ENCODE assay signal across 18 mouse cellular contexts in the genomic region with DNA sequence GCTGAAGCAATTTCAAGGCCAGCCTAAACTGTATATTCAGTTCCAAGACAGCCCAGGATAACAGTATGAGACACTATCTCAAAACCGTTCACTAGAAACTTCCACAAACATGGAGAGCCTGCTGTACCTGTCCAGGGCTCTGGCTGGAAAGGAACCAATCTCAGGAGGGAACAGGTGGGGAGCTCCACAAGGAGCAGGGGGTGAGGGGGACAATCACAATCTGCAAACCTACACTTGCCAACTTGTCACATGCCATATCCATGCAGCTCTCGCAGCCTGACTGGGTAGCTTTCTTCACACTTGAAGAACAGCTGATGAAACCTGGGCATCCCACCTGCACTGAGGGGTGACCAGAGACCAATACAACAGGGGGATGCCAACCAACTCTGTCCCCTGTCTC. TPM values are rescaled to one million over a fixed set of nuclear protein-coding genes. Genes with fewer than 3 reads are reported as not detected.
DNase-seq lines count a peak whose midpoint lies in the region; ATAC-seq lines count a peak whose summit lies in the region.
"Had no signal": no experiment of that assay in that cellular context is flagged by ENCODE, and none has a peak within 500 bp of the region (broad histone marks: within the 10 kb centered on the region; RNA-seq: fewer than 3 reads in every experiment).

No protein-coding gene starts in this region.

- no peaks in the 10 kb centered on the region for H3K27me3 ChIP-seq in forebrain, embryonic 10.5 days (ENCODE audit: poor library complexity, severe bottlenecking)
- H3K27me3 ChIP-seq: embryonic facial prominence, embryonic 12.5 days; forebrain, embryonic 12.5 days; heart, embryonic 15.5 days; intestine, embryonic 15.5 days had no signal

- peak; percentile 69 for DNase-seq in brain, adult 2 months (ENCODE audit: low read depth, low spot score)
- peak; percentile 24 for DNase-seq in cerebellum, adult 11 months
- DNase-seq in cerebellum, adult 8-10 months: peak; percentile 21
- peak; percentile 24 to 49 for DNase-seq in cerebellum, postnatal 14 days
- no peak for DNase-seq in forebrain, embryonic 10.5 days (ENCODE audit: extremely low spot score, low spot score)
- no peak for DNase-seq in lung, postnatal 14 days
- DNase-seq: adrenal gland, adult 8-10 months; gastrocnemius, postnatal 10 days; heart, adult 2 months; kidney, adult 8-10 months had no signal

- 90% methylated on average over 2 of the region's 2 CpGs for WGBS in forebrain, embryonic 10.5 days

- H3K4me3 ChIP-seq in forebrain, embryonic 10.5 days: no peak overlapping the region
- H3K4me3 ChIP-seq: embryonic facial prominence, embryonic 12.5 days; forebrain, embryonic 12.5 days; heart, adult 2 months; heart, embryonic 15.5 days; hindbrain, embryonic 10.5 days; intestine, embryonic 15.5 days had no signal

- peaks cover 73% of the 10 kb centered on the region for H3K36me3 ChIP-seq in forebrain, embryonic 10.5 days (replicated peaks)
- H3K36me3 ChIP-seq: intestine, embryonic 15.5 days had no signal

- no peak for ATAC-seq in megakaryocyte progenitor cell, adult 5-6 weeks (replicated peaks; ENCODE audit: poor library complexity)
- ATAC-seq: forebrain, embryonic 16.5 days; intestine, embryonic 15.5 days had no signal

- no peaks in the 10 kb centered on the region for H3K4me1 ChIP-seq in forebrain, embryonic 10.5 days
- H3K4me1 ChIP-seq: embryonic facial prominence, embryonic 12.5 days; forebrain, embryonic 12.5 days; heart, embryonic 15.5 days; hindbrain, embryonic 10.5 days; intestine, embryonic 15.5 days had no signal

- H3K9me3 ChIP-seq in forebrain, embryonic 10.5 days: no peaks in the 10 kb centered on the region
- H3K9me3 ChIP-seq: embryonic facial prominence, embryonic 12.5 days; forebrain, embryonic 12.5 days; heart, embryonic 15.5 days; hindbrain, embryonic 10.5 days; intestine, embryonic 15.5 days had no signal

- no peak overlapping the region for H3K27ac ChIP-seq in forebrain, embryonic 10.5 days
- H3K27ac ChIP-seq: embryonic facial prominence, embryonic 12.5 days; forebrain, embryonic 12.5 days; heart, adult 2 months; heart, embryonic 15.5 days; hindbrain, embryonic 10.5 days; hindbrain, embryonic 14.5 days; intestine, embryonic 15.5 days had no signal

RNA-seq across cellular contexts. Expression of a gene that starts 25.4 kb away (rescaled TPM):
- polyA plus RNA-seq in forebrain, embryonic 10.5 days (2016; fragmentation: Nextera tagmentation; extraction: Ambion mirVana): 48.4 and 49.7 TPM in 2 replicates
- 52.5 and 69.6 TPM in 2 replicates for total RNA-seq in megakaryocyte progenitor cell, adult 5-6 weeks (2015)
- 39.9 and 55.8 TPM in 2 replicates for total RNA-seq in megakaryocyte progenitor cell, adult 5-6 weeks (2017)

RNA-seq across cellular contexts. Expression of a gene that starts 49.0 kb away (rescaled TPM):
- polyA plus RNA-seq in forebrain, embryonic 10.5 days (2016; fragmentation: Nextera tagmentation; extraction: Ambion mirVana): 67.2 and 71.4 TPM in 2 replicates
- 21.2 and 24.5 TPM in 2 replicates for total RNA-seq in megakaryocyte progenitor cell, adult 5-6 weeks (2015)
- total RNA-seq in megakaryocyte progenitor cell, adult 5-6 weeks (2017): 23.5 and 34.4 TPM in 2 replicates

RNA-seq across cellular contexts. Expression of a gene that starts 49.3 kb away (rescaled TPM):
- 54.8 and 56.3 TPM in 2 replicates for polyA plus RNA-seq in forebrain, embryonic 10.5 days (2016; fragmentation: Nextera tagmentation; extraction: Ambion mirVana)
- total RNA-seq in megakaryocyte progenitor cell, adult 5-6 weeks (2015): 19.4 and 21.6 TPM in 2 replicates
- 25.1 and 29.2 TPM in 2 replicates for total RNA-seq in megakaryocyte progenitor cell, adult 5-6 weeks (2017)

RNA-seq across cellular contexts. Expression of a gene that starts 59.7 kb away (rescaled TPM):
- polyA plus RNA-seq in forebrain, embryonic 10.5 days (2016; fragmentation: Nextera tagmentation; extraction: Ambion mirVana): 48.1 and 53.6 TPM in 2 replicates
- 32.6 and 43.5 TPM in 2 replicates for total RNA-seq in megakaryocyte progenitor cell, adult 5-6 weeks (2015)
- total RNA-seq in megakaryocyte progenitor cell, adult 5-6 weeks (2017): 36.7 and 37.0 TPM in 2 replicates

Comparison
In these comparisons a context has a peak if more than half of its experiments do, and no peak if none do; other contexts are left out.
1. DNase-seq: peak in brain, adult 2 months (single experiment), cerebellum, adult 11 months (single experiment), cerebellum, adult 8-10 months (single experiment) and cerebellum, postnatal 14 days (2 of 2); none in forebrain, embryonic 10.5 days (single experiment) and lung, postnatal 14 days (single experiment).